Mouse (Mus musculus): ENCODE results near the gene Upf2.

- TF ChIP-seq GATA1 (IDR thresholded peaks at IDR 0.05; ENCODE audit: low read length) (no peak), TAL1 (IDR thresholded peaks at IDR 0.05; ENCODE audit: low read length) (no peak)
These were observed 95.5 kb downstream of the Upf2 start for GRCm38 (mm10) chr2:6046796-6047195.

All from erythroblast, embryonic 14.5 days (primary cell).